Mouse (Mus musculus): Measurements from ENCODE around the gene Sh3bp2. TPM values are rescaled to one million over a fixed set of nuclear protein-coding genes. Genes with fewer than 3 reads are reported as not detected.
"Not testable (repeated sequence)": the region's sequence is repeated elsewhere in the genome, so short reads cannot be mapped to it uniquely, and the experiment has no call there.

Gene Sh3bp2
- polyA plus RNA-seq, 1 experiment, result 33.8 TPM

GRCm38 (mm10) chr5:34563854-34564253 lies 38.2 kb downstream of the Sh3bp2 start:
- no peak for DNase-seq
- WGBS, result 98% methylated on average over 1 of the region's 1 CpGs
- Histone ChIP-seq H3K27ac (ENCODE audit: control insufficient read depth, insufficient read depth, low read length) (no peak overlapping the region), H3K36me3 (ENCODE audit: control insufficient read depth, insufficient read depth, low read length) (peaks cover 22% of the 10 kb centered on the region), H3K4me1 (replicated peaks; ENCODE audit: control insufficient read depth, insufficient read depth, low read length) (no peaks in the 10 kb centered on the region), H3K27me3 (ENCODE audit: control insufficient read depth, insufficient read depth, low read length) (no peaks in the 10 kb centered on the region), H3K4me3 (ENCODE audit: control insufficient read depth, insufficient read depth, low read length) (no peak overlapping the region)
- no peak for TF ChIP-seq CTCF (IDR thresholded peaks at IDR 0.05; ENCODE audit: borderline replicate concordance, control insufficient read depth, extremely low read depth, insufficient read depth, low read length, poor library complexity)
- TF ChIP-seq POLR2A (IDR thresholded peaks at IDR 0.05; ENCODE audit: control insufficient read depth, extremely low read depth, insufficient read depth, low read length, poor library complexity), result no peak

DNA sequence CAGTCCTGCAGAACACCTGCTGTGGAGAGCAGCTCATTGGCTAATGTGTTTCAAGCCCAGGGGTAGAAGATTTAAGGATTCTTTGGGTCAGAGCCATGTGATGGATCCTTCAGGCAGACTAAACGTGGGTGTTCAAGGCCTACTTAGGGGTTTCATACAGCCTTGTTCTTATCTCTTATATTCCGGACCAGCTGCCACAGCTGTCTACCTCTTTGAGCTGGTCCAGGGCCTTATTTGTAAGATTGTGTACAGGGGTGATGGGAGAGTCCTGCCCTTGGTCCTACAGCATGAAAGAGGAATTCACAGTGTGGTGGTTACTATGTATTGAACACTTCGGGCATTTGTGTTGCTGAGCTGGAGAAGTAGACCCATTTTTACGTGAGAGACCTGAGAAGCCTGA lies 38.7 kb downstream of the Sh3bp2 start:
- no peak for DNase-seq
- WGBS, result 93% methylated on average over 4 of the region's 4 CpGs
- no peak overlapping the region for H3K27ac ChIP-seq (ENCODE audit: control insufficient read depth, insufficient read depth, low read length)
- no peaks in the 10 kb centered on the region for H3K4me1 ChIP-seq (replicated peaks; ENCODE audit: control insufficient read depth, insufficient read depth, low read length)
- H3K27me3 ChIP-seq (ENCODE audit: control insufficient read depth, insufficient read depth, low read length), result no peaks in the 10 kb centered on the region
- TF ChIP-seq CTCF (IDR thresholded peaks at IDR 0.05; ENCODE audit: borderline replicate concordance, control insufficient read depth, extremely low read depth, insufficient read depth, low read length, poor library complexity), result no peak
- no peak for TF ChIP-seq POLR2A (IDR thresholded peaks at IDR 0.05; ENCODE audit: control insufficient read depth, extremely low read depth, insufficient read depth, low read length, poor library complexity)
- H3K4me3 ChIP-seq (ENCODE audit: control insufficient read depth, insufficient read depth, low read length), result no peak overlapping the region
- peaks cover 17% of the 10 kb centered on the region for H3K36me3 ChIP-seq (ENCODE audit: control insufficient read depth, insufficient read depth, low read length)

DNA sequence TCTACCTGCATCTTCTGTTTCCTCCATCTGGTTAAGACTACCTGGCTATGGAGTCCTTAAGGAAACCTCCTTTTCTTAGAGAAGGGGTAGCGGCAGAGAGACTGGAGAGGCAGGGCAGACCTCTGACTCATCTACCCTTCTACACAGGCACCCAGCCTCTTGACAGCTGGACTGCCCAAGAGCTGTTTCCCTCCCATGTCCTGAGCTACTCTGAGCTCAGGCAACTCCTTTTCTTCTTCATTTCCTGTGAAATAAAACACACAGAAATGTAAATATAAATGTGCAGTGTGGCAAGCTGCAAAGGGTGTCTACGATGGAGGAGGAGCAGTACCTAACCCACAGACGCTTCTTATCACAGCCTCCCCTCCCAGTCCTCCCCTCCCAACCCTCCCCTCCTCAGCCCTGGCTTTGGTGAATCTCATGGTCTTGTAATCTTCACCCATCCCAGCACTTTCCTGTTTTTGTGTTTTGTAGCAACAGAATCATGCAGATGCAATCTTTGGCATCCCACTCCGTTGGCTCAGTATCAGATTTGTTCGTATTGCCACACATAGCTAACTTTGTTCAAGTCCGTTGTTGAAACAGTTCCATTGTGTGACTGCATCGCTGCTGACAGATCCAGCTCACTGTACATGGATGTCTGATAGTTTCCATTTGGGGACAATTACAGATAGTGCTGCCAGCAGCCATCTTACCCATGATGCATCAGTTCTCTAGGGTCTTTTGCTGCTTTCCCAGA lies 40.1 kb downstream of the Sh3bp2 start:
- TF ChIP-seq POLR2A (IDR thresholded peaks at IDR 0.05; ENCODE audit: control insufficient read depth, extremely low read depth, insufficient read depth, low read length, poor library complexity) (no peak), CTCF (IDR thresholded peaks at IDR 0.05; ENCODE audit: borderline replicate concordance, control insufficient read depth, extremely low read depth, insufficient read depth, low read length, poor library complexity) (no peak)
- DNase-seq, result no peak
- H3K4me3 ChIP-seq (ENCODE audit: control insufficient read depth, insufficient read depth, low read length), result no peak overlapping the region
- no peak overlapping the region for H3K27ac ChIP-seq (ENCODE audit: control insufficient read depth, insufficient read depth, low read length)
- H3K27me3 ChIP-seq (ENCODE audit: control insufficient read depth, insufficient read depth, low read length), result no peaks in the 10 kb centered on the region
- H3K4me1 ChIP-seq (replicated peaks; ENCODE audit: control insufficient read depth, insufficient read depth, low read length), result no peaks in the 10 kb centered on the region
- H3K36me3 ChIP-seq (ENCODE audit: control insufficient read depth, insufficient read depth, low read length), result peaks cover 5% of the 10 kb centered on the region
- 81% methylated on average over 7 of the region's 7 CpGs for WGBS

DNA sequence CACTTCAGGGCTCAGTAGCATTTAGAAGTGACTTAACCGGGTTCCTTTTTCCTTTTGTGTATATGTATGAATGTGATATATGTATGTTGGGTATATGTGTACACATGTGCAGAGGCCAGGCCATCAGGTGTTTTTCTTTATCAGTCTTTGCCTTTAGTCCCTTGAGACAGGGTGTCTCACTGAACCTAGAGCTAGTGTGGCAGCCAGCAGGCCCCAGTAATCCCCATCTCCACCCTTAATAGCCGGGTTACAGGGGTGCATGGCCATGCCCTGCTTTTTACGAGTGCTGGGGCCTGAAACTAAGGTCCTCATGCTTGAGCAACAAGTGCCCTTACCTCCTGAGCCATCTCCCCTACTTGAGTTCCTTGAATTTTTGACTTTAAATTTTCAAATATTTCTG lies 45.9 kb downstream of the Sh3bp2 start:
- H3K27me3 ChIP-seq (ENCODE audit: control insufficient read depth, insufficient read depth, low read length), result no peaks in the 10 kb centered on the region
- TF ChIP-seq CTCF (IDR thresholded peaks at IDR 0.05; ENCODE audit: borderline replicate concordance, control insufficient read depth, extremely low read depth, insufficient read depth, low read length, poor library complexity), result no peak
- TF ChIP-seq POLR2A (IDR thresholded peaks at IDR 0.05; ENCODE audit: control insufficient read depth, extremely low read depth, insufficient read depth, low read length, poor library complexity), result no peak

DNA sequence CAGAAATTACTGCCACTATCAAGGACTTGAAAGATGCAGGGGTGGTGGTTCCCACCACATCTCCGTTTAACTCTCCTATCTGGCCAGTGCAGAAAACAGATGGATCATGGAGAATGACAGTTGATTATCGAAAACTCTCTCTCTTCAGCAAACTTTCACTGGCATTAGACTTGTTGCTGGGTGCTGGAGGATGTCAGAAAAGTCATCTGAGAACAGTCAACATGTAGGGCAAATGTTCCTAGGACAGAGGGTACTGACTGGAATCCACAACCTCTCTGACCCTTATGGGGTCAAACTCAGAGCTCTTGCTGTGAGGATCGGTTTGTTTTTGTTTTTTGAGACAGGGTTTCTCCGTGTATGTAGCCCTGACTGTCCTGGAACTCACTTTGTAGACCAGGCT lies 46.9 kb downstream of the Sh3bp2 start:
- Histone ChIP-seq H3K4me3 (ENCODE audit: control insufficient read depth, insufficient read depth, low read length) (peak overlapping the region; percentile 90), H3K27ac (ENCODE audit: control insufficient read depth, insufficient read depth, low read length) (peak overlapping the region; percentile 79), H3K4me1 (replicated peaks; ENCODE audit: control insufficient read depth, insufficient read depth, low read length) (peaks cover 12% of the 10 kb centered on the region)
- DNase-seq; H3K27me3 ChIP-seq (ENCODE audit: control insufficient read depth, insufficient read depth, low read length); H3K36me3 ChIP-seq (ENCODE audit: control insufficient read depth, insufficient read depth, low read length): not testable (repeated sequence)
- 81% methylated on average over 4 of the region's 4 CpGs for WGBS

More for the DNA sequence above, 45.9 kb downstream of the Sh3bp2 start:
- Histone ChIP-seq H3K27ac (ENCODE audit: control insufficient read depth, insufficient read depth, low read length) (no peak overlapping the region), H3K4me1 (replicated peaks; ENCODE audit: control insufficient read depth, insufficient read depth, low read length) (peaks cover 12% of the 10 kb centered on the region), H3K36me3 (ENCODE audit: control insufficient read depth, insufficient read depth, low read length) (no peaks in the 10 kb centered on the region), H3K4me3 (ENCODE audit: control insufficient read depth, insufficient read depth, low read length) (no peak overlapping the region)
- 94% methylated on average over 3 of the region's 3 CpGs for whole genome bisulfite sequencing
- no peak for DNase-seq

DNA sequence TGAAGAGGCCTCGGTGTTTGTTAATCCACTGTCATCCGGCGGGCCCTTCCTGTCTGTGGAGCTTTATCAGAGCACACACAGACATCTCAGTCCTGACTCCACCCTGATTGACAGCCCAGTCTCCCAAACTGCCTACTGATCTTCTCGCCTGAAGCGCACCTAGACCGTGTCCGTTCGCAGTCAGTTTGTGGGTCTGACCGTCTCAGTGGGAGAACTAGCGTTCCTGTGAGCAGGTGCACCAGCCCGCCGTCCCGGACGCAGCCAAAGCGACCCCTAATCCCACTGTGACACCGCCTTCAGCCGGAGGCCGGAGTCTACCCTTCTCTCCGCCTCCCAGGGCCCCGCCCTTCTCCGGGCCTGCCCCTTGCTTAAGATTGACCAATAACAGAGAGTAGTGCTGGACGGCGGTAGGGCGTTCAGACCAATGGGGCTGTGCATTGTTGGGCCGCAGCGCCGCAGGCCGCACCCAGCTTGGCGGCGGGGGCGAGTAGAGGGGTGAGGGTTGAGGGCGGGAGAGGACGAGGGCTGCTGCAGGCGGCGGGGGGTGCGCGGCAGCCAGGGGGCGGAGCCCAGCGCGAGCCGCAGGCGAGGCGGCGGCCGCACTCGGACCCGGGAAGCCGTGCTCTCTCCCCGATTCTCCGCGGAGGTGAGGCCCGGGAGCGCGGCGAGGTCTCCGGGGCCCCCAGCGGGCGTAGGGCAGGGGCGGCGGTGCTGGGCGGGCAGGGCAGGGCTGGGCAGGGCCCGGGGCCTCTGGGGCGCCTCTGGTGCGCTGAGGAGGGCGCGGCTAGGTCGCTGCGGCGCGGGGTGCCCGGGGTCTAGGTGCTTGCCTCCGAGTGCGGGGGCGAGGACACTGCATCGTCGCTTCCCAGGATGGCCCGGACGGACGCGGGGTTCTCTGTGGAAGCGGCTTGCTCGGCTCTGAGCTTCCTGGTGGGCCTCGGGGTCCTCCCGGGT lies 47.9 kb downstream of the Sh3bp2 start, which contains the start of gene Add1:
TSS of gene Add1 (plus strand) at position 397 of the 954 bp plus-strand sequence.
- Histone ChIP-seq H3K27ac (ENCODE audit: control insufficient read depth, insufficient read depth, low read length) (peak within 1 kb of the TSS; percentile 79), H3K27me3 (ENCODE audit: control insufficient read depth, insufficient read depth, low read length) (no peaks in the 10 kb centered on the region), H3K36me3 (ENCODE audit: control insufficient read depth, insufficient read depth, low read length) (no peaks in the 10 kb centered on the region), H3K4me3 (ENCODE audit: control insufficient read depth, insufficient read depth, low read length) (peak within 1 kb of the TSS; percentile 90), H3K4me1 (replicated peaks; ENCODE audit: control insufficient read depth, insufficient read depth, low read length) (peaks cover 12% of the 10 kb centered on the region)
- peak; percentile 97 for DNase-seq
- TF ChIP-seq POLR2A (IDR thresholded peaks at IDR 0.05; ENCODE audit: control insufficient read depth, extremely low read depth, insufficient read depth, low read length, poor library complexity), result peak; percentile 96
- peak; percentile 67; the same call in 1 of the 2 replicates for TF ChIP-seq CTCF (IDR thresholded peaks at IDR 0.05; ENCODE audit: borderline replicate concordance, control insufficient read depth, extremely low read depth, insufficient read depth, low read length, poor library complexity)
- WGBS, result under 1% methylated on average over 64 of the region's 84 CpGs

All from thymus, adult 2 months (tissue).